Mouse (Mus musculus) hindbrain, embryonic 15.5 days (tissue): ENCODE data around the gene Mib2. TPM values are rescaled to one million over a fixed set of nuclear protein-coding genes. Genes with fewer than 3 reads are reported as not detected.
"Not testable (repeated sequence)": the region's sequence is repeated elsewhere in the genome, so short reads cannot be mapped to it uniquely, and the experiment has no call there.

Experiments
- ATAC-seq: fragments of 200-750 bp; cut with Nextera tagmentation; 2 replicates; pipeline ENCODE4 v1.8.0; 2017; ENCODE audit warnings: low read depth, moderate number of reproducible peaks, moderate TSS enrichment; ENCODE audit not compliant: low FRiP score
- H3K27ac ChIP-seq: fragments of 300-500 bp; sonication (generic); replicated peaks from 2 replicates; pipeline ENCODE4 v1.5.1; 2015; ENCODE audit warnings: mild to moderate bottlenecking, inconsistent platforms
- H3K27me3 ChIP-seq: fragments of 300-500 bp; sonication (generic); 2 replicates; pipeline ENCODE4 v1.6.1; 2015; ENCODE audit warnings: control low read depth, inconsistent platforms
- H3K36me3 ChIP-seq: fragments of 300-500 bp; sonication (generic); 2 replicates; pipeline ENCODE4 v1.6.1; 2015; ENCODE audit warnings: control low read depth, inconsistent platforms
- H3K4me1 ChIP-seq: fragments of 300-500 bp; sonication (generic); replicated peaks from 2 replicates; pipeline ENCODE4 v1.6.1; 2015; ENCODE audit warnings: control low read depth, inconsistent platforms
- H3K4me2 ChIP-seq: fragments of 300-500 bp; sonication (generic); 2 replicates; pipeline ENCODE4 v1.6.1; 2015; ENCODE audit warnings: moderate library complexity, mild to moderate bottlenecking, inconsistent platforms
- H3K4me3 ChIP-seq: fragments of 300-500 bp; sonication (generic); 2 replicates; pipeline ENCODE4 v1.5.1; 2015; ENCODE audit warnings: mild to moderate bottlenecking, inconsistent platforms
- H3K9ac ChIP-seq: fragments of 300-500 bp; sonication (generic); 2 replicates; pipeline ENCODE4 v1.6.1; 2015; ENCODE audit warnings: inconsistent platforms
- H3K9me3 ChIP-seq: fragments of 300-500 bp; sonication (generic); 2 replicates; pipeline ENCODE4 v1.6.1; 2016; ENCODE audit warnings: control low read depth, inconsistent platforms
- WGBS: fragments of 180-500 bp; shearing (Covaris S2); methylation state at CpG from one replicate; pipeline ENCODE4 v1.1.7; 2015; 5-methylcytosine and 5-hydroxymethylcytosine counted together
- polyA plus RNA-seq: library from polyadenylated mRNA; unstranded; fragments of >200 nt; fragmentation: Nextera tagmentation; extraction: Ambion mirVana; gene quantifications from 2 replicates; pipeline ENCODE4 v1.2.1, GENCODE M21; 2015

The Mib2 gene
- polyA plus RNA-seq, 1 experiment from 2014 or later = 62.2 TPM

- H3K36me3 ChIP-seq = no peaks in the 10 kb centered on the region
- no peaks in the 10 kb centered on the region for H3K27me3 ChIP-seq
- peak; percentile 87 for ATAC-seq
- peak overlapping the region; percentile 96 for H3K4me2 ChIP-seq
- H3K9ac ChIP-seq = peak overlapping the region; percentile 87
- no peaks in the 10 kb centered on the region for H3K9me3 ChIP-seq
- H3K4me3 ChIP-seq = peak overlapping the region; percentile 79
- H3K4me1 ChIP-seq = peaks cover 32% of the 10 kb centered on the region
- peak overlapping the region; percentile 99 for H3K27ac ChIP-seq
- WGBS = under 1% methylated on average over 86 of the region's 92 CpGs
Measured at GRCm38 (mm10) chr4:155694482-155695401, 25.7 kb upstream of the Mib2 start.

GRCm38 (mm10) chr4:155694111-155694481, 25.1 kb upstream of the Mib2 start, which contains the start of gene Fndc10:
Gene Fndc10 (plus strand): TSS chr4:155694342.
- Histone ChIP-seq H3K4me2 (peak within 1 kb of the TSS; percentile 96), H3K9ac (peak within 1 kb of the TSS; percentile 87), H3K27ac (peak within 1 kb of the TSS; percentile 99), H3K27me3 (no peaks in the 10 kb centered on the region), H3K9me3 (no peaks in the 10 kb centered on the region), H3K36me3 (no peaks in the 10 kb centered on the region), H3K4me1 (peaks cover 32% of the 10 kb centered on the region), H3K4me3 (peak within 1 kb of the TSS; percentile 79)
- WGBS = under 1% methylated on average over 28 of the region's 47 CpGs
- ATAC-seq = peak; percentile 86

- H3K4me2 ChIP-seq = no peak overlapping the region
- no peaks in the 10 kb centered on the region for H3K9me3 ChIP-seq
- H3K27me3 ChIP-seq = no peaks in the 10 kb centered on the region
- H3K9ac ChIP-seq = no peak overlapping the region
- H3K36me3 ChIP-seq = no peaks in the 10 kb centered on the region
- 96% methylated on average over 3 of the region's 3 CpGs for WGBS
- no peak overlapping the region for H3K4me3 ChIP-seq
- ATAC-seq = no peak
- H3K27ac ChIP-seq = no peak overlapping the region
- H3K4me1 ChIP-seq = peaks cover 32% of the 10 kb centered on the region
Measured at GRCm38 (mm10) chr4:155692421-155692820, 23.4 kb upstream of the Mib2 start.

GRCm38 (mm10) chr4:155690571-155691375, 21.8 kb upstream of the Mib2 start:
- no peaks in the 10 kb centered on the region for H3K27me3 ChIP-seq
- 89% methylated on average over 12 of the region's 12 CpGs for whole genome bisulfite sequencing

DNA sequence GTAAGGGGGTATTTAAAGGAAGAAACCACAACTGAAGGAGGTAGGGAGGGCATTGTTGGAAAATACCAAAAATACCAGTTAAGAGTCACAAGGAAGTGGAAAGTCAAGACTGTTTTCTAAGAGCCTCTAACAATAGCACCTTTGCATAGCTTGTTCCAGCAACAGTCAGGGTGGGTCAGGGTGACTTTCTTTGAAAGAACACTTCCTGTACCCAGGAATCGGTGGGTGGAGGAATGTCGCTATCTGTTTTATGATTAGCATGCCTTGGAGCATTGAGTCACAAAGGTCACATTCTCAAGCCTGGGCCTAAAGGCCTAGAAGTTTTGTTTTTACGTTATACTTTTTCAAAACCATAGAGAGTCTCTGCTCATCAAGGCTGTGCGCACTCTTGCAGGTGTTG, 18.8 kb upstream of the Mib2 start:
- not testable (repeated sequence) for ATAC-seq, H3K27ac ChIP-seq, H3K9ac ChIP-seq, H3K4me2 ChIP-seq, H3K4me1 ChIP-seq, H3K36me3 ChIP-seq, H3K9me3 ChIP-seq, H3K27me3 ChIP-seq, H3K4me3 ChIP-seq
- WGBS = 89% methylated on average over 4 of the region's 4 CpGs

More at GRCm38 (mm10) chr4:155690571-155691375, 21.8 kb upstream of the Mib2 start:
- Histone ChIP-seq H3K4me3 (no peak overlapping the region), H3K9me3 (no peaks in the 10 kb centered on the region), H3K4me1 (peaks cover 17% of the 10 kb centered on the region), H3K9ac (no peak overlapping the region), H3K4me2 (no peak overlapping the region), H3K27ac (no peak overlapping the region), H3K36me3 (no peaks in the 10 kb centered on the region)
- ATAC-seq = no peak

DNA sequence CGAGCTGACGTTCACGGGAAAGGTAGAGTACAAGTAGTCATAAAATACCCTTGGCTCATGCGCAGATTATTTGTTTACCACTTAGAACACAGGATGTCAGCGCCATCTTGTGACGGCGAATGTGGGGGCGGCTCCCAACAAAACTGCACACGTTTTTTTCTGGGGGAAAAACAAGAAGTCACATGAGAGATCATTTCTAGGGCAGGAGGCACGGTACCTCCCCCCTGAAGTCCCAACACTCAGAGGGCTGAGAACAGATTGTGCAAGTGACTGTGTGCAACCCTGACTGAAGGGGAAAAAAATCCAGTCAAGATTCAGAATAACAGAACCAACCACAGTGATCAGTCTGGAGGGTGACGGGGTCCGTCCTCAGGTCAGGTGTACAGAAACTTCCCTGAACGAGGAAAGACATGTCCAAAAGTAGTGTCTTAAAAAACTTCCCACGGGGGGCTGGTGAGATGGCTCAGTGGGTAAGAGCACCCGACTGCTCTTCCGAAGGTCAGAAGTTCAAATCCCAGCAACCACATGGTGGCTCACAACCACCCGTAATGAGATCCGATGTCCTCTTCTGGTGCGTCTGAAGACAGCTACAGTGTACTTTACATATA, 14.8 kb upstream of the Mib2 start:
- not testable (repeated sequence) for H3K27me3 ChIP-seq, H3K9ac ChIP-seq, H3K27ac ChIP-seq, H3K4me3 ChIP-seq, ATAC-seq, H3K4me1 ChIP-seq, H3K36me3 ChIP-seq, H3K9me3 ChIP-seq, H3K4me2 ChIP-seq
- 90% methylated on average over 16 of the region's 19 CpGs for WGBS

GRCm38 (mm10) chr4:155675991-155676390, 7.0 kb upstream of the Mib2 start:
- 84% methylated on average over 2 of the region's 2 CpGs for WGBS
- Histone ChIP-seq H3K4me2 (no peak overlapping the region), H3K9me3 (no peaks in the 10 kb centered on the region), H3K36me3 (no peaks in the 10 kb centered on the region), H3K27ac (no peak overlapping the region), H3K4me1 (no peaks in the 10 kb centered on the region), H3K9ac (no peak overlapping the region), H3K27me3 (no peaks in the 10 kb centered on the region), H3K4me3 (no peak overlapping the region)
- no peak for ATAC-seq

DNA sequence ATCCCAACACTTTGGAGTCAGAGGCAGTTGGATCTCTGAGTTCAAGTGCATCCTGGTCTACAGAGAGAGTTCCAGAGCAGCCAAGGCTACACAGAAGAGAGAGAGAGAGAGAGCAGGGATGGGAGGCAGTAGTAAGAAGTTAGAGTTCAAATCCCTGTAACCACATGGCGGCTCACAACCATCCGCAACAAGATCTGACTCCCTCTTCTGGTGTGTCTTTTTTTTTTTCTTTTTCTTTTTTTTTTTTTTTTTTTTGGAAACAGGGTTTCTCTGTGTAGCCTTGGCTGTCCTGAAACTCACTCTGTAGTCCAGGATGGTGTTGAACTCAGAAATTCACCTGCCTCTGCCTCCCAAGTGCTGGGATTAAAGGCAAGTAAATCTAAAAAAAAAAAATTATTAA, 3.1 kb upstream of the Mib2 start:
- H3K36me3 ChIP-seq = no peaks in the 10 kb centered on the region

DNA sequence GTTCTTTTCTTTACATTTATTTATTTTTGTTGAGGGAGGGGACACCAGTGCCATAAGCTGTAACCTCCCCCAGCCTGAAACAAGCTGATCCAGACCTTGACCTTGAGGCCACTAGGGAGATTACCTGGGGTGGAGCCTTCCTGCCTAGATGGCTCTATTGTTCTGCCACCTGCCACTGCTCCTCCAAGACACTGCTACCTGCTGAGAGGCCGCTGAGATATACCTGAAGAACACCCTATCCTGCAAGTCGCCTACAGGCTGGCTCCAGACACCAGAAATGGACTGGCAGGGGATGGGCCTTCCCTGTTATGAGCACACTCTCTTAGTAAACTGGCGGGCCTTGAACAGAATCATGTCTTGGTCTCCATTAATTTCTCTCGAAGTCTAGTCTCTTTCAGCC, 1.2 kb upstream of the Mib2 start:
- not testable (repeated sequence) for H3K27me3 ChIP-seq, H3K4me2 ChIP-seq, H3K27ac ChIP-seq, ATAC-seq, H3K36me3 ChIP-seq, H3K9me3 ChIP-seq, H3K4me3 ChIP-seq, H3K9ac ChIP-seq
- H3K4me1 ChIP-seq = peaks cover 19% of the 10 kb centered on the region
- WGBS = 56% methylated on average over 4 of the region's 4 CpGs

More for the DNA sequence above, 3.1 kb upstream of the Mib2 start:
- no peaks in the 10 kb centered on the region for H3K27me3 ChIP-seq
- H3K4me1 ChIP-seq = peaks cover 13% of the 10 kb centered on the region
- H3K4me3 ChIP-seq = no peak overlapping the region
- ATAC-seq = no peak
- 66% methylated on average over 2 of the region's 2 CpGs for WGBS
- H3K27ac ChIP-seq = no peak overlapping the region
- no peak overlapping the region for H3K9ac ChIP-seq
- H3K9me3 ChIP-seq = no peaks in the 10 kb centered on the region
- H3K4me2 ChIP-seq = no peak overlapping the region

GRCm38 (mm10) chr4:155669598-155670075, 639 bp upstream of the Mib2 start:
- Histone ChIP-seq H3K36me3 (0 out of 2 replicates have a peak, but pooled peaks cover 7% of the 10 kb centered on the region), H3K9me3 (no peaks in the 10 kb centered on the region), H3K4me2 (peak overlapping the region; percentile 90), H3K4me1 (peaks cover 19% of the 10 kb centered on the region), H3K27ac (peak overlapping the region; percentile 88; the same call in 1 of the 2 replicates), H3K9ac (peak overlapping the region; percentile 84; the same call in 1 of the 2 replicates), H3K4me3 (peak overlapping the region; percentile 80), H3K27me3 (no peaks in the 10 kb centered on the region)
- no peak; the same call in 1 of the 2 replicates for ATAC-seq
- WGBS = 1% methylated on average over 8 of the region's 8 CpGs

- ATAC-seq = no peak
- no peak overlapping the region for H3K9ac ChIP-seq
- no peak overlapping the region for H3K4me3 ChIP-seq
- H3K4me2 ChIP-seq = no peak overlapping the region
- peaks cover 19% of the 10 kb centered on the region for H3K4me1 ChIP-seq
- H3K27me3 ChIP-seq = no peaks in the 10 kb centered on the region
- no peak overlapping the region for H3K27ac ChIP-seq
- H3K36me3 ChIP-seq = peaks cover 7% of the 10 kb centered on the region; the same call in 1 of the 2 replicates
- H3K9me3 ChIP-seq = no peaks in the 10 kb centered on the region
Measured at GRCm38 (mm10) chr4:155666903-155667302, 2.1 kb downstream of the Mib2 start.
